Mouse (Mus musculus) lung, postnatal 25 days (tissue): ENCODE results near the gene Zfp536.

Experiments used
- DNase-seq: peaks from one replicate; pipeline ENCODE4 v3.0.0; 2022; ENCODE audit warnings: low spot score

Zfp536 gene

DNA sequence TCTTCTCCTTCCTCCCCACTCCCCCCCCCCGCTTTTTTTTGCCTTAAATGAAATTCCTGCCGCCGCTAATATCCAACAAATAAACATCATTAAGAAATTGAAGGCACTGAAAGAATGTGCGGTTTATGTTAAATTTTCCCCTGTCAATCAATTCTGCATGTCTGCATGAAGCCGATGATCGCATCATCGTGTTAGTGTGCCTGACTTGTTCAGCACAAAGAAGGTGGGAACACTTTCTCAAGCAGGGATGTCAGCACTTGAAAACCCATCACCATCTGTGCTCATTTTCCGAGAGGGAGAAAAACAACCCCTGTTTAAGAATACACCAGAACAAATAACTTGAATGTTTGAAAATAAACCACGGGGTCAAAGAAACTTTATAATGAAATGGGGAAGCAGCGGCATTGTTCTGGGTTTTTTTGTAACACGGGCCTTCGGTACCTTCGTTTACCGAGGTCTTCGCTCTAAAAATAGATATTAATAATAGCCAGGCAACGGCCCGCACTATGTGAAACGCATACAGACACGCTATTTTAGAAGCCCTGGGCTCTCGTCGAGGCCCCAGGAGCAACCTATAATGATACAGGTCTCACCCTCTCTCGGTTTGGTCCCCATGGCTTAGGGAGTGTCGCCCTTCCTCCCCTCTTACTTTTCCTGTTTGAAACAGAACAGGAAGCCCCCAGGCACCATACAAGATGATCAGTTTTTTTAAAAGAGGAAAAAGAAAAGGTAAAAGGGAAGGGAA lies 83.7 kb downstream of the Zfp536 start:
- DNase-seq = no peak

DNA sequence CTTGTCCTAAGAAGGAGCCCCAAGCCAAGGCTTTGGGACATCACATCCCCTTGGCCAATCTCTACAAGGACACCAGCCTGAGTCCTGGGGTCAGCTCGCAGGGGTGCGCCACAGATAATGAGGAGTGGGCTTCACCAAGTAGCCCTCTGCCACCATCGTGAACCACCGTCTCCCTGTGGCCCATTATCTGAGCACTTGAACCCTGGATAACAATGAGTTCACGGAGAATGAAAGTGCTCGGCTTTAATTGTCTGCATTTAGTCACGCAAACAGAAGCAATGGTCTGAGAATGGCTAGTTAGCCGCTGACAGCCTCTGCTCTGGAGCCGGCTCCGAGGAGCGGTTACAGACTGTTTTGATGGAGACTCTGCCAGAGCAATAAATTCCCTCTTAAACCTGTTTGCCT lies 84.3 kb downstream of the Zfp536 start:
- no peak for DNase-seq

DNA sequence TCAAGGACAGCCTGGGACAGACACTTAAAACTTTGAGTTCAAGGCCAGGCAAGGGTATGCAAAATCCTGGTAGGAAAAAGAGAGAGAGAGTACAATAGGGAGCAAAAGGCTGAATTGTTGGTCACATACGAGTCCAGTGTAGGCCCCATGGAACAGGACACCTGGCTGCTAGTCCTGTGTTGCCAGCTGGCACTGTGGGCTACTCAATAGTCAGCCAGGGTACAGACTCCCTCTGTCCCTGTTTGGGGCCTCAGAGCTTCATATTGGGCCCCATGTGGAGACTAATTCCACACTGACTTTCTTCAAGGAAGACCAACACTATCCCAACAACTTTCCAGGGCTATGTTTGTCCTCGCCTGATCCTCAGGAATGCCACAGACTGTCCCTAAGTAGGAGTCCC lies 87.1 kb downstream of the Zfp536 start:
- DNase-seq = no peak

DNA sequence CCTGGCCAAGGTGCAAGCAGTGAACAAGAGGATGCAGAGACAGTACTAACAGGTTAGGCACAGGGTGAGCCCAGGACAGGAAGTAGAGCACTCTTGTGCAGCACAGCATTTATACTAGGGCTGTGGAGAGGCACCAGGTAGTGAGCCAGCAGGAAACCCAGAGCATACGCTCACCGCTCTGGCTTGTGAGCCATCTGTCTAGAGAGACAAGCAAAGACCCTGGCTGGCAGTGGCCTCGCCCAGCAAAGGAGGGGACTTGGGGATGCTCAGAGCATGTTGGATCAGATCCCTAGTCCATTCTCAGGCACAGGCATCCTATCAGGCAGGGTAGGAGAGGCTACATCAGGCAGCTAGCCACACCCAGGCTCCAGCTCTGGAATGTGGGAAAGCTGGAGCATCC lies 88.2 kb downstream of the Zfp536 start:
- DNase-seq = no peak

DNA sequence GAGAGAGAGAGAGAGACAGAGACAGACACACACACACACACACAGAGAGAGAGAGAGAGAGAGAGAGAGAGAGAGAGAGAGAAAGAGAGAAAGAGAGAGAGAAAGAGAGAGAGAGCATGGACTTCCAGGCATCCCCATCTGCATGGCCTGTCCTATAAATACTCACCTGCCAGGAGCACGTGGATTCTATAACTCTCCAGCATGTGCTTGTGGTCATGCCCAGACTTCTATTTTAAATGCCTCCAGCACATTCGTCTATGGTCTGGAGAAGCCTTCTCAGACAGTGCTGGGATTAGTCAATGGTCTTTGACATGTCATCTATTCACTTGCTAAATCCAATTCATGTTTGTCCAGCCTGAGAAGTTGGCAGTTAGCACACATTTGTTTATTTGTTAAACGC lies 92.1 kb downstream of the Zfp536 start:
- DNase-seq = no peak

DNA sequence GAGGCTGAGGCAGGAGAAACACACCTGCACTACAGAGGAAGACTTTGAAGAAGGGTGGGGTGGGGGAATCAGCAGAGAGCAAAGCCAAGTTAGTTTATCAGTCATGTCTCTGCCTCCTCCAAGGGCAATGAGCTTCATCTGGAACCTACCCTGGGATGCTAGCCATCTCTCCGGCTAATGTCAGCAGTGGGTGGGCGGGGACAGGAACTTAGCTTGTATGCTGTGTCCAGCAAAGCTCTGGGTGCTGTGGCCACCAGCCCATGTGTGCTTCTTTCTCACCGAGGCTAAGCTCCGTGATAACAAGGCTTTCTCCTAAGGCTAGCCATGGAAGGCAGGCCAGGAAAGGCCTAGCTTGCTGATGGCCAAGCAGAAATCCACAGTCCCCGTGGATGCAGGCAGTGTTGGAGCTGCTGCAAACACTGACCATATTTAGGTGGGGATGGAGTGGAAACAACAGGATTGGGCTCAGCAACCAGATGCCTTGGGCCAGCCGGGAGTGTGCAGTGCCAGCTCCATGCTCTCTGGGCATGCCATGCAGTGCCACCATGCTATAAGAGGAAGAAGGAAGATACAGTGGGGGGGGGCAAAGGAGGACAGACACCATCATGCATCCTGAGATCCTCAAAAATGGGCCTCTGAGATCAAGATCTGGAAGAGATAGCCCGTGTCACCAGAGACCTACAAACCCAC lies 109.6 kb downstream of the Zfp536 start:
- no peak for DNase-seq

DNA sequence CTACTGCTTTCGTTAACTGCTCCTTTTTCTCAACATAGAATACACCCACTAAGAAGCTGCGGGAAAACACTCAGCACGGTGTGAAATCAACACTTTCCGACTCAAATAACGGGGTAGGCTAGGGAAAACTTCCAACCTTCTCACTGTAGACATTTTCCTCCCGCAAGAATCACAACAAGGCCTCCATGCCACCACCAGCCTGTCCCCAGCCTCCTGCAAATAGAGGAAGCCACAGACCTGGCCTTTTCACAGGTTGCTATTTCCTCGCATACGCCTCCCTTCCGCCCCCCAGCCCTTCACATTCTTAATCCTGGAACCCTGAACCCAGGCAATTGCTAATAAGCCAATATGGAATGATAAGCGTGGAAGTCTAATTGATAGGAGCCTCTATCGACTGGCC lies 124.8 kb downstream of the Zfp536 start:
- DNase-seq = no peak

DNA sequence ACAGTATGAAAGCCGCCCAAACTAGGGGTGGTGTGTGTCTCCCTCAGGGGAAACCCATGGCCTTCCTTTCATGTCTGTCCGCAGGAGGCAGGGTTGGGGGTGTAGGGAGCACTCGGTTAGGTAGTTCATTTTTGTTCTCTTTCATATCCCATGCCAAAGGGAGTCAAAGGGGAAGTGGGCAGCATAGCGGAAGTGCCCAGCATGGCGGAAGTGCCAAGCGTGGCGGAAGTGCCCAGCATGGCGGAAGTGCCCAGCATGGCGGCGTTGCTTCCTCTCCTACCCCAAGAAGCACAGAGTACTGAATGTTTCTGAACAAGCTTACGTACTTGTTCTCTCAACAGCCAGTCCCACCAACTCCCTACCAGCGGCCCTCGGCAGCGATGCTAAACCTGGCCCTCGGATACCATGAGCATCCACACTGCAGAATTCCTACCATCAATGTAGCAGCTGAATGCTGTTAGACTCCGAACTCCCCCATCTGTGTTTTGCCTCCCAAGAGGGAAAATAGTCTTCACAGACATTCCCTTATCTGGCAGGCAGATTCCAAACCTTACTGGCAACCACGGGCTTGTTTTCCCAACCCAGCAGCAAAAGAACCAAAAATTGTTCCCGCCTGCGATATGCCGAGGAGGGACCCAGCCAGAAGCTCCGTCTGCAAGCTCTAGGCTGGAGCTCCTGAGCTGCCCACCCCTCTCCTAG lies 125.4 kb downstream of the Zfp536 start:
- DNase-seq = no peak

DNA sequence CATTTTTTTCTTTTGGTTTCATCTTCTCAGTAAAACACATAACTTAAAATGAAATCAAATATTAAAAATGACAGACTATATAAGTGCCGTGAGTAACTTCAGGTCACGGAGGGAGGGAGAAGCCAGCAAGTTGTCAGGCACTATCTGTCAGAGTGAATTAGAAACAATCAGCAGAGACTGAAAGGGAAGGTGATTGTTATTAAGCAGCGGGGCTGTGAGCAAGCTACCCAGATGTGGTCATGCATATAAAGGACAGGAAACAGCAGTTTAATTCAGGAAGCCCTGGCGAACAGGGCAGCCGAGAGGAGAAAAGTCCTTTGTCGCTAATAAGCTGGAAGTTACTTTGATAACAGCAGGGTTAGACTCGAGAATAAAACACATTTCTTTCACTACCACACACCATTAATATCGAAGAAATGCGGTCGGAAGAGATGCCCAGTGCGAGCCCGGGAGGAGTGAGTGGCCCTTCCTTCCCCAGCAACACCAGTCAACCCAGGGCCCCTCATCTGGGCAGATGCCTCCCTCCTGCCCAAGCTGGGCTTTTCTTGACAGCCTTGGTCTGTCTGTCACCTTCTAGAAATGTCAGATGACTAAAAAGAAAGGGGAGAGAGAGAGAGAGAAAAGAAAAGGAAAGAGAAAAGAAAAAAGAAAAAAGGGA lies 133.6 kb downstream of the Zfp536 start:
- no peak for DNase-seq

DNA sequence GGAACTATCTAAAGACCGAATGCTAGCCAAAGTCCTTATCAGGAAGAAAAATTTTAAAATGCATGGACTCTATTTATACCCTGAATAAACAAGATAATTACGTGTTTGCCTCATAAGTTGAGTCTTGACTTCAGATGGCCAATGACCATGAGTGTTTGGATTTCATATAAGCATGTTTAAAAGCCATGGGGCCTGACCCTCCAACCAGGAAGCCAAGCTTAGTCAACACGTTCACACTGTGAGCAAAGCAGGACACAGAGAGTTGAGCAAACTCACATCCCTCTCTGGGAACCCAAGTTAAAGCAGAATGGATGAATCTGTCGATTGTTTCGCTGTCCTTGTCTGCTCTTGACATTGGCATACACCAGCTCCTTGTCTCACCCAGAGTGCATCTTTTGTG lies 138.6 kb downstream of the Zfp536 start:
- no peak for DNase-seq

DNA sequence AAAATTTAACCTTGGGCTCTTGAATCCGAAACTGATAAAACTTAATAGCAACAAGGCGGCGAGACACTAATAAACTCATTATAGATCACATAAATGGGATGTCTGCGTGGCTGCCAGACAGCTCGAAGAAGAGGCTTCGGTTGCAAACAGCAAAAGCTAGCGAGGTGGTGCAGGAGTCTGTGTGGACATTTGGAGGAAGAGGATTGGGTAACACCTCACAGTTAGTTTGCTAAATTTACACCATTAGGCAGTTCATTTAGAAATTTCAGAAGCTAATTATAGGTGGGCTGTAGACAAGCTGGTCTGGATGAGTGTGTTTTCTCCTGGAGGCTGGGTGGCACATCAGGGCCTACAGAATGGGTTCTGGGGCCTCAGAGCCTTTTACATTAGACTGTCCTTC lies 143.0 kb downstream of the Zfp536 start:
- DNase-seq = no peak

DNA sequence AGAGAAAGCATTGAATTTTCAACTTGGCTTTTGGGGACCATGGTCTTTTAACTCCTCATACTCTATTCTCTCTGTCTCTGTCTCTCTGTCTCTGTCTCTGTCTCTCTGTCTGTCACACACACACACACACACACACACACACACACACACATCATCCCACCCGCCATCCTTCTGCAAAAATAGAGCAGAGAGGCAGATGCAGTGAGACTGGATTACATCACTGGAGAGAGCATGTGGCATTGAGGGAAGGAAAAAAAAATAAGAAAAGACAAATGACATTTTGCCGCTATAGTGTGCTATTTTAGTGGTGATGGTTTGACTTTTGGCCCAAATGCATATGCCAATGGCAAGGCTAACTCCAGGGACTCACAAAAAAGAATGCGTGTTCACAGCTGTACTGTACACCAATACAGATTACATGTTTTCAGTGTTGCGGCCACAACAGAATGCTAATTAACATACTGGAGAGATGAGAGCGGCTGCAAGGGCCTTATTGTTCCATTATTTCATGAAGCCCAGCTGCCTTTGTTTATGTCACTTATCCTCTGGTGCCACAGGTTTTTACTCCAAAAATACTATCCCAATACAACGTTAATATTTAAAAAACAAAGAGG lies 145.4 kb downstream of the Zfp536 start:
- DNase-seq = no peak

DNA sequence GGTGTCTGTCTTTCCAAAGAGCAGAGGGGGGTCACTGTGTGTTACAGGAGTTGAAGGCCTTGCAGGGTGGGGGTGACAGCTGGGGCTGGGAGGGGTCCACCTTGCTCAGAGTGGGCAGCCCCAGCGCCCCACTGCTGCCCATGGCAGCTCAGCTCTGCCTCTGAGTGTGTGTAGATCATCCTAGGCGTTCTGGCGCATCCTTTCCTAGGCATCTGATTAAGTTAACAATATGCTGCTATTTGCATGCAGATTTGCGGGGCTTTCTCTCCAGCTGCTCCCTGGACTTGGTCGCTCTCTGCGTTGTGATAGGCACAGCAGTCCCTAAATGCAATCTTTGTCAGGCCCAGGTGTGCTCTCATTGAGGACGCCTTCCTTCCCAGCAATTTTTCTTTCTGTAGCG lies 147.7 kb downstream of the Zfp536 start:
- no peak for DNase-seq

DNA sequence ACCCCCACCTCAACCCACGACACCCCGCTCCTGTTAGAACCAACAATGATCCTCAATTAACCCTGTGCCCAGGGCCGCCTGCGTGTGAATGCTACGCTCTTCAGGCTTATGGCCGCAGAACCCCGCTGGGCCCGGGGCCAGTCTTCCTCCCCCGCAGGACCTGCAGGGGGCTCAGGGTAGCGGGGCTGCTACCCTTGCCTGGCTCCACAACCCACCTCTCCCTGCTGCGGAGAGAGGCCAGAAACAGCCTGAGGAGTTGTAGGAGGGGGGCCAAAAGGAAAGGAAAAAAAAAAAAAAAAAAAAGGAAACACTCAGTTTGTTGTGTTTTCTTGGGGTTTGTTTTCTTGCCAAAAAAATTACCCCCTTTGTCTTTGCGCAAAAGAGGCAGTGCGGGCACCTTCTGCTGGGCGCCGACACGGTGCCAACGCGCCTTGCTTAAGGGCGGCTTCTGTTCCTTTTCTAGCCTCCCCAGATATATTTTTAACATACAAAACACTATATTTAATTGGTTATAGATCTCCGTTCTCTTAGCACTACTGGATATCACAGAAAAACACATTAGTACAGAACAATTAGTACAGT lies 148.6 kb downstream of the Zfp536 start:
- DNase-seq = no peak

DNA sequence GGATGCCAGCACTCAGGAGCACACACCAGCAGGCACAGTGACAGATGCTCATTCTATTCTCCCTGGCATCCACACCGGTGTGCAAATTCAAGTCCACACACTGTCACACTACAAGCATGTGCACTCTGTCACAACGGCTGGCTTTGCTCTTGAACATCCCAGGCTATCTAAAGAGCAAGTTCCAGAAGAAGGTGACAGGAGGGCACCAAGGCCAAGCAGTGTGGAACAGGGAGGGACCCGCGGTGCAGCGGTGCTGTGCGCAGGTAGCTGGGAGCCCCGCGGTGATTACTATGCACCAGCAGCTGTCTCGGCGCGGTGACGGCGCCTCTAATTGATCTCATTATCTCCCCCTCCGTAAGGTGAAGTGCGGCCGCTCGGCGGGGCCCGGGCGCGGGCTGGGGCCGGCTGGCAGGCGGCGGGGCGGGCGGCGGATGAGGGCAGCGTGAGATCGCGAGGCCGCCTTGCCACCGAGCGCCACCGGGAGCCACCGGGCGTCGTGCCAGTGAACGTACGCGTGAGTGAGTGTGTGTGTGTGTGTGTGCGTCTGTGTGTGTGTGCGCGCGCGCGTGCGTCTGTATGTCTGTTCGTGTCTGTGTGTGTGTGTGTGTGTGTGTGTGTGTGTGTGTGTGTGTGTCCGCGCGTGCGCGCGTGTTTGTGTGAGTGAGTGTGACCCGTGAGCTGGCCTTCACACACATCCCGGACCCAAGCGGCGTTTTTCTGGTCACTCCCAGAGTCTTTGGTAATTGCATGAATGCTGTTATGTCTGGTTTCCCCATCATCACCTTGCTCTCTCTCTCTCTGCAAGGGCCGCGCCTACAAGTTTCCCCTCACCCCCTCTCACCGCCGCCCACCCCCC lies 149.3 kb downstream of the Zfp536 start:
- peak; percentile 16 for DNase-seq

DNA sequence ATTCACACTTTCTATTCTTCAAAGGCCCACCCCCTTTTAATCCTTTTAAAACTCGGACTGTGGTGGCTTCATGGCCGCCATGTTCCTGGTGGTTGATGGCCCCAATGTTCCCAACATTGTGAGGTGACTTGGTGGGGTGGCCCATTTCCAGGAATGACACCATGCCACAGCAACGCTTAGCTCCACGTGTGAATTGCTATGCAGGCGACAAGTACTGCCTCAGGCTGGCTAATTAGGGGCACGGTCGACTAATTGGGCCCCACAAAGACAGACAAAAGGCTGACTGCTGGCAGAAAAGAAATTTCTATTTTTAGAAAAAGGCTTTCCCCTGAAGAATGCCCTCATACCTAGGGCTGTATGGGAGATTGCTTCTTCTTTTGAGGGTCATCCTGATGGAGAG lies 154.2 kb downstream of the Zfp536 start:
- DNase-seq = no peak

DNA sequence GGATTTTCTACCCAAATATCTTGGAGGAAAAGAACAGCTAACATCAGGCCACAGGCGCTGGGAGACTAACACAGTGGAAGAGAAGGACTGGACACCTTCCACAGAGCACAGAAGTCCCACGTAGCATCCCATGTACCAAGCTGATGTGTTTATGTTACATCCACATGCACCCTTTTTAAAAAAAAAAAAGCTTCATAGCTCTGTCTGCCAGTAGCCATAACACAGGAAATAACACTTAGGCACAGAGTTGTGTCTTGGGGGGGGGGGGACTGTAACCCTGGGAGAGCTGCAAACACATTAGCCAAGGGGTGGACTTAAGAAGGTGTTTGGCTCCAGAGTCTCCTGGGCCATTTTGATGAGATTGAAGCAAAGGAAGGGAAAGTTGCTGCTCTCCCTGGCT lies 155.6 kb downstream of the Zfp536 start:
- no peak for DNase-seq

DNA sequence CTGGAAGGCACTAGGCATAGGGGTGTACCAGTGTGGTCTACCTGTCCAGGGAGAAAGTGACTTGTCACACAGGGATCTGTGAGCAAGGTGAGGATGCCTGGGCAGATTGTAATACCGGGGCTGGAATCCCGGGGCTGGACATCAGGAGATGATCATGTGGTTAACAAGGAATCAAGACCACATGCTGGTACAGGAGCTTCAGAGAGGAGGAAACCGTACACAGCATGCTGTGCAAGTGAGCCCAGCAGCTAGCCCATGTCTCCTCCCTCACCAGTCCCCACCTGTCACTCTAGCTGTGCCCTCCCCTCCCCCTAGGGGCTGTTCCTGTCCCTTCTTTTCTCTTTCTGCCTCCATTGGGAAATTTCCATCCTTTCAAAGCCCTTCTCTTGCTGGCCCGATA lies 157.5 kb downstream of the Zfp536 start:
- DNase-seq = no peak

DNA sequence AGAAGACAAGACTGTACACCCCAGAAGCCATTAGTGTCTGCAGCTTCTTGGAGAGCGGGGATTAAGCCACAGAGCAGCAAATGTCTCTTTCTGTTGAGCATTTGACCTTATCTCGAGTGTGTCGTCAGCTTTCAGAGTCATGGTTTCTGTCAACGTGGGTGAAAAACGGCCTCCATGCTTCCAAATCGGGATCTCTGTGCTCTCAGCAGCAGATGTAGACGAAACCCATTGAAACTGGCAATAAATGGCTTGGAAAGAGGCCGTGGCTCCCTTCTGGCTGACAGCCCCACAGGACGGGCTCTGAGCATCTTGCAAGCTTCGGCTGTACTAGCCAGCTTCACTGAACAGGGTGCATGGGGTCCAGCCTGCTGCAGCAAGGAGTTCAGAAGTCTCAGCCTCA lies 159.1 kb downstream of the Zfp536 start:
- DNase-seq = no peak

DNA sequence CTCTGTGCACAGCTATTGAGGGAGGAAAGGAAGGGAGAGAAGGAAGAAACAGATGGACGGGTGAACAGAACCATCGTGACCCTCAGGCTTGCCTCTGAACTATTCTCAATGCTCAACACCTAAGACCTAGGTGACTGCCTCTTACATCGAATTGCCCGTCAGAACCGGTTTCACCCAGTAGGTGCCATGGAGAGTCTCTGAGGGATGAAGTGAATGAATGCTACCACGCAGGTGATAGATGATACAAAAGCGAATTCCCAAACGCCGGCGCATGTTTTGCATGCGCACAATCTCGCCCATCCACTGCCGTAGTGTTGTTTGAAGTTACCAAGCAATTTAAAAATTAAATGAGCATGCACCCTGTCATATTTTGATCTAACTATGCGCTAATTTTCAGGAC lies 164.9 kb downstream of the Zfp536 start:
- DNase-seq = no peak

DNA sequence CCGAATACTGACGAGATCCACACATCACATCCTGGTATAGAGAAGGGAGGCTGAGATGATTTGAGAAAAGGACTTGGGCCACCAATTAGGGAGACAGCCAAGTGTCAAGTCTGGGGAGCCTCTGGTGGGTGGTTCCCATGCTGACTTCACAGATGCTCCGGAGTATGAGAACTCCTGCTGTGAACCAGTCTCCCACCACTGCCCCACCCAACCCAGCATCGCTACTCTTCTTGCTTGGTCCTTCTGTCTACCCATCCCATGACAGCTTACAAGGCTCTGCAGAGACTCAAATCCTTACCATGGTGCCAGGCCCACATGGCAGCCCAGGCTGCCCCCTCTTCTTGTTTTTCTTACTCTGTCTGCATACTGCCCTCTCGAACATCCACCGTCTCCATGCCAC lies 165.5 kb downstream of the Zfp536 start:
- DNase-seq = no peak
